19 mouse cellular contexts compared by ENCODE assay signal in the genomic region with DNA sequence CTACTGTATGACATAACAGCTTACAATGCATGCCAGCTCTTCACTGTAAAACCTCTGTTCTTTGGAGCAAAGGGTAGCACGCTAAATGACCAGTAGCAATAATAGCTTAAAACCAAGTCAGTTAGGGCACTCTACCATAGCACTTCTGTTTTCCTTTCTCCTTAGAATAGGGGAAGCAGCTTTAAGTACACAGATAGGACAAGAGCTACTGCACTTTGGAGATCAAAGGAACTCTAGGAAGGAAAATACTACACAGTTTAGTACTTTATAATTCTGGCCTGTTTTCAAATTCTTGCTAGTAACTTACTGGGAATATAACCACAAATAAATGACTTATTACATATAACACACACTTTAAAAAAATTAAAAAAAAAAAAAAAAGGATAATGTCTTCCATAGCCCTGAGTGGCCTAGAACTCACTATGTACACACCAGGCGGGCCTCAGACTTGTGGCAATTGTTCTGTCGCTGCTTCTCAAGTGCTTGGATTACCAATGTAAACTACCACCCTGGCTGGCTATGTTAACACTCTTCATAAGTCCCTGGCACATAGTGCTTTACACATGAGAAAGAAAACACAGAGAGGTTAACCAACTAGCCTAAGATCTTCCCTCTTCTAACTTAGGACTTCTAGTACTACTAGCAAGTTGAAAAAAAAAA.
"Had no signal": no experiment of that assay in that cellular context is flagged by ENCODE, and none has a peak within 500 bp of the region (broad histone marks: within the 10 kb centered on the region; RNA-seq: fewer than 3 reads in every experiment).

No protein-coding gene starts in this region.

- H3K27me3 ChIP-seq: limb, embryonic 12.5 days; limb, embryonic 15.5 days; liver, embryonic 12.5 days; liver, embryonic 15.5 days; midbrain, embryonic 13.5 days; neural tube, embryonic 13.5 days; stomach, embryonic 15.5 days had no signal

- H3K9me3 ChIP-seq: limb, embryonic 12.5 days; limb, embryonic 15.5 days; liver, embryonic 12.5 days; liver, embryonic 15.5 days; megakaryocyte, embryonic 14.5 days; midbrain, embryonic 10.5 days; midbrain, embryonic 13.5 days; neural tube, embryonic 13.5 days; stomach, embryonic 15.5 days had no signal

- ATAC-seq: intestine, postnatal 0 days; liver, embryonic 12.5 days; midbrain, embryonic 13.5 days; midbrain, embryonic 16.5 days had no signal

- H3K4me2 ChIP-seq: limb, embryonic 12.5 days; limb, embryonic 15.5 days; liver, embryonic 12.5 days; liver, embryonic 15.5 days; midbrain, embryonic 13.5 days; neural tube, embryonic 13.5 days; stomach, embryonic 15.5 days had no signal

- H3K27ac ChIP-seq: limb, embryonic 12.5 days; limb, embryonic 15.5 days; liver, embryonic 12.5 days; liver, embryonic 15.5 days; midbrain, embryonic 10.5 days; midbrain, embryonic 13.5 days; neural tube, embryonic 13.5 days; stomach, embryonic 15.5 days had no signal

- H3K9ac ChIP-seq: limb, embryonic 12.5 days; limb, embryonic 15.5 days; liver, embryonic 12.5 days; liver, embryonic 15.5 days; midbrain, embryonic 13.5 days; neural tube, embryonic 13.5 days; stomach, embryonic 15.5 days had no signal

- H3K4me1 ChIP-seq: liver, embryonic 12.5 days; liver, embryonic 15.5 days; midbrain, embryonic 13.5 days had no signal

- H3K36me3 ChIP-seq: limb, embryonic 12.5 days; limb, embryonic 15.5 days; liver, embryonic 12.5 days; liver, embryonic 15.5 days; midbrain, embryonic 10.5 days; midbrain, embryonic 13.5 days; neural tube, embryonic 13.5 days; stomach, embryonic 15.5 days had no signal

- H3K4me3 ChIP-seq: limb, embryonic 12.5 days; limb, embryonic 15.5 days; liver, embryonic 12.5 days; liver, embryonic 15.5 days; megakaryocyte, embryonic 14.5 days; midbrain, embryonic 10.5 days; midbrain, embryonic 13.5 days; myocyte; neural tube, embryonic 13.5 days; stomach, embryonic 15.5 days had no signal

- DNase-seq: kidney, adult 2 months; kidney, postnatal 10 days; kidney, postnatal 36 days; layer of hippocampus, postnatal 36 days; left cerebral cortex, postnatal 4 days; right cerebral cortex, postnatal 4 days; thymus, postnatal 25 days had no signal
